Mouse (Mus musculus): ENCODE data around the gene Cbfa2t2.

Cbfa2t2 gene

DNA sequence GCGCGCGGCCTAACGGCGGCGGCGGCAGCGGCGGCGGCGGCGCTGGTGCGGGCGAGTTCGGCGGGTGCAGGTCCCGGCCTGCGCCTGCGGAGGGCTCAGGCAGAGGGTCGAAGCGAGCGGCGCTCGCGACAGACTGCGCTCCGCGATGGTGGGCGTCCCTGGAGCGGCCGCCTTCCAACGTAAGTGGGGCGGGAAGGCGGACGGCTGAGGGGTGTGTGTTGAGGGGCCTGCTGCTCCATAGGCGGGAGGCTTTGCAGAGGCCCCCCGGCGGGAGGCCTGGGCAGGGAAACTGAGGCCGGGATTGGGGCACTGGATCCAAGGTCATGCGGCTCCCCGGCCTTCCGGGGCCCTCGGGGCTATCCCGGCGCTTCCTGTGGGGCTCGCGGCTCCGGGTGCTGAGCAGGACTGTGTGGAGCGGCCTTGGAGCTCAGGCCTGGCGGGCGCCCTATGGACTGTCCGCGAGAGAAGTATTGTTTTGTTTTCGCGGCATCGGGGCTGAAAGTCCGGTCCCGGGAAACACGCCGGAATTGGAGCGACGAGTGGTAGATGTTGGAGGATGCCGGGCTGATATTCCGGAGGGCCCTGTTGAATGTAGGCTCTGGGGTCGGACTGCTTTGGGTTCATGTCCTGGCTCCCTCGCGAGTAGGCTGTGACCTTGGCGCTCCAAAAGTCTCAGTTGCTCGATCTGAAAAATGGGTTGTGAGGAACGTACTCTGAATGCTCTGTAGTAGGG, at the start of gene Cbfa2t2:
TSS of gene Cbfa2t2 (plus strand) at position 24 of the 733 bp plus-strand sequence.
- in situ Hi-C loops (cut with MboI, MseI) = no loop called here

DNA sequence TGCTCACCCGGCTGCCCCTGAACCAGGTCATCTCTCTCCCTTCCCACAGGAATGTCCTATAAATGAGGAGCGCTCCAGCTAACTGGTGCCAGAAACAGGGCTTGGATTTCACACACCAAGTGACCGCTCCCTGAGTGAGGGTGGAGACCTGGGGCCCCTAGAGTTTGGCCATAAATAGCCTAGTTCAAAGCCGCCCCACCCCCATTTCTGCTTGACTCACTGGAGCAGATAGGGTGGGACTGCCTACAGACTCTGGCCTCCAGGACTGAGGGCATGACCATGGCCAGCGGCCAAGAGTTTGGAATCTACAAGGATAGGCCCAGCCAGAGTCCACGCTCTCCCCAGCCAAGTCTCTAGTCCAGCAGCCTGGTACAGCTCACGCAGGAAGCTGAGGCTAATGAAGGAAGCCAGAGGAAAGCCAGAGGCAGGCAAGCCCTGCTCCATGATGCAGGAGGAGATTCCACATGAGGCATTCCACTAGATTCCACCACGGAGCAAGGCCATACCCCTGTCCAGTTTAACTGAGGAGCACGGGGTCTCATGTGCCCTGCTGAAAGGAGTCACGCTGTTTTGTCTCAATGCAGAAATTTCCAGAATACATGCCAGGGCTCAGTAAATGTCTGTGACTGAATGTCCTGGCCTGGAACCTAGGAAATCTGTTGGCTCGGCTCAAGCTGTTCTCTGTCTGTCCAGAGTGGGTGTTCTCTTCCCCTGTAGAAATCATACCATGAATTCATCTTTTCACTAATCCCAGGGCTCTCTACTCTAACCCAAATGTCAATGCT, 45.9 kb upstream of the Cbfa2t2 start:
- in situ Hi-C loops (cut with MboI, MseI) = no loop called here

DNA sequence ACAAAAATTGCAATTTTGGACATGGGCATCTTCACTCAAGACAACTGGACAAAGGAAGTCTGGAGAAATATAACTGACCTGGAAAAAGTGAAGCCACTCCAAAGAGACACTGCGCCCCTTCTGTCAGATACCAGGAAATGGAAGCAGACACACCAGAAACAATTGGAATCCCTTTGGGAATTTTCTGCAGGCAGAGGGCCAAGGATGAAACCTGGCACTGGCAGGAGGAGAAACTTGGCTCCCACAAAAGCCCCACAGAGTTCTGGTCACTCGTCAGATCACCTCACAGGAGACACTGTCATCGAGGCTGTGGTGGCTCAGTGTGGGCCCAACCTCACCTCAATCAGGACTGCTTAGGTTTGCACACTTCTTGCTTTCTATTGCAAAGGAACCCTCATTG, 41.7 kb upstream of the Cbfa2t2 start:
- in situ Hi-C loops (cut with MboI, MseI) = no loop called here

DNA sequence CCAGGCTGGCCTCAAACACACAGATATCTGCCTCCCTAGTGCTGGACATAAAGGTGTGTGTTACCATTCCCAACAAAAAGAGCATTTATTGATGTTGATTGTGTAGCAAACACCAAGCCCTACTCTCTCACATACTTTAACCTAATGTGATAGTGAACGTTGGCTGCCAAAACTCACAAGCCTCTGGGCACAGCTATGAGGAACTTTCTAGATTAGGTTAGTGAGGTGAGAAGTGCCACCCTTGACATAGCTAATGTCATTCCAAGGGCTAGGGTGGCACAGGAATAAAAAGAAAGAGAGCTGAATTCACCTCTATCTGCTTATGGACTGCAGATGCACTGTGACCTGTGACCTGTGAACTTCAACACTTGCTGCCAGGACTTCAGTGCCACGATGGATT, 39.8 kb upstream of the Cbfa2t2 start:
- in situ Hi-C loops (cut with MboI, MseI) = no loop called here

DNA sequence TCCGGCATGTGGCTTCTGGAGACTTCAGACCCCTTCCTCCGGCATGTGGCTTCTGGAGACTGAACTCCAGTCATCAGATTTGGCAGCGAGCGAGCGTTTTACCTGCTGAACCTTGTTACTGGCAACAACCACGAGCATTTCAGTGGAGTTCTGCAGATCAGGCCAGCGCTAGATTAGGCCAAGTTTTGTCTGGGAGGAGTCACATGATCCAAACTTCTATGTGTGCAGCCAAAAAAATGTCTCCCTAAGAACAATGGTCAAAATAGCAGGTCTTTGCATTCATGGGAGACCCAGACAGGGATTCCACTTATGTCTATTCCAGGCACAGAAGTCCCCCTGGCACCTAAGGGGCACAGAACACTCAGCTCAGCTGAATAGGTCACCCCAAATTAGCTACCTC, 38.0 kb upstream of the Cbfa2t2 start:
- in situ Hi-C loops (cut with MboI, MseI) = no loop called here

DNA sequence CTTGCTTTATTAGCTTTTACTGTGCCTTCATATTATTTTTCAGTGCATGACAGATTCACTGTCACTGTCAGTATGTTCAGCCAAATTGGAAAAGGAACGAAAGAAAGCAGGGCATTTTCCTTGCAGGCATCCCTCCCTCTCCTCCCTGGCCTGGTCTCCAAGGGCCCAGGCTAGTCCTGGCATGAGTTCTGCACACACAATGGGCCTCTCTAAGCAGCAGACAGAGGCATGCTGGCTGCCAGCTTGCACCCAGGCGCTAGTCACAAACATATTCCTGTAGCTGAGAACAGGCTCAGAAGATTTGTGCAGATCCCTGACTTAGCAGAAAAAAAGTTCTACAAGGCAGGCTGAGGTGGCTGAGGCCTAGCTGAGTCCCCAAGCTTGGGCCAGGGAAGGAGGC, 37.0 kb upstream of the Cbfa2t2 start:
- in situ Hi-C loops (cut with MboI, MseI) = no loop called here

DNA sequence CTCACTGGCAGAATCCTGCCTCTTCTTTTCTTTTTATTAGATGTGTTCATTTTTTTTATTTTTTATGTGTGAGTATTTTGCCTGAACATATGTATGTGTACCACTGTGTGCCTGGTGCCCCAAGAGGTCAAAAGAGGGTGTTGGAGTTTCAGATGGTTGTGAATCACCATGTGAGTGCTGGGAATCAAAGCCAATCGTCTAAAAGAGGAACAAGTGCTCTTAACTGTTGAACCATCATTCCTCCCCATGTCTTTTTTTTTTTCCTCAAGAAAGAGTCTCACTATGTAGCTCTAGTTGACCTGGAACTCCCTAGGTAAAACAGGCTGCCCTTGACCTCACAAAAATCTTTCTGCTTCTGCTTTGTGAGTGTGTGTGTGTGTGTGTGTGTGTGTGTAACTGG, 34.3 kb upstream of the Cbfa2t2 start:
- in situ Hi-C loops (cut with MboI, MseI) = loop anchor here (25.0 kb wide), 1 partner anchor 135 kb away; the partner anchor contains the start of gene 1700003F12Rik

DNA sequence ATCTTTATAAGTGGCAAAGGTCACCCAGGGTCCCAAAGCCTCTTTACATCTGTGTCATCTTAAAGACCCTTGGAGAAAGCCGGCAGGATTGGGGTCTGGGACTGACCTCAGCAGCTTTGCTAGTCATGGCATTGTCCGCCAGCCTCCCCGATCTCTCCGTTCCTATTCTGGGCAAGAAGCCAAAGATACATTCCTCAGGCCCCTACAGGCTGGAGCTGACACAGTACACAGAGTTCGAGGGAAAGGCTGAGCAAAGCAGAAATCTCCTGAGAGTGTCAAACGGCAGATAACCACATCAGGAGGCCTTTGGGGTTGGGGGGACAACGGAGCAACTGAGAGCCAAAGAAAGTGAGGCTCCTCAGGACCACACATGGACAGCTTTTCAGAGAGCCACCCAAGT, 33.5 kb upstream of the Cbfa2t2 start:
- in situ Hi-C loops (cut with MboI, MseI) = loop anchor here (25.0 kb wide), 1 partner anchor 134 kb away; the partner anchor contains the start of gene 1700003F12Rik

DNA sequence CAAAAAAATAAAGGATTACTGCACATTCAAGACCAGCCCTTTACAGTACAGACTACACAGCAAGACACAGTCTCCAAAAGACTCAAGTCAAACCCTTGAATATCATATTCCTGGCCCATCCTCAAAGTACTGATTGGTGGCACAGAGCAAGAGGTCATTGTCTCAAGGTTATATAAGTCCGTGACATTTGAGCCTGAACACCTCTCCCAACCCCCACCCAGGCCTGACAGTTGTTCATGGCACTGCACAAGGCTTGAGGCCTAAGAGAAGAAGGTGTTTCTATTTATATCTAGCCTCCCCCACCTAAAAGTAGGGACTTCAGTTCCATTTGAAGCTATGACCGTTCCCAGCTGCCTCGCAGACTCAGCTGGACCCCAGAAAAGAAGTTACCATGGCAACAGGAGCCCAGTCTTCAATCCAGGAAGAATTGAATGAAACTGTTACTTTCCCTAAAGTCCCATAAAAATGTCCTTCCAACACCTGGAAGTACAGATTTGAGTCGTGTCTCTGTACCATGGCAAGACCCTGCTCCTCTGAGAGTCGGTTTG, 30.8 kb upstream of the Cbfa2t2 start:
- in situ Hi-C loops (cut with MboI, MseI) = loop anchor here (25.0 kb wide), 1 partner anchor 132 kb away; the partner anchor contains the start of gene 1700003F12Rik

DNA sequence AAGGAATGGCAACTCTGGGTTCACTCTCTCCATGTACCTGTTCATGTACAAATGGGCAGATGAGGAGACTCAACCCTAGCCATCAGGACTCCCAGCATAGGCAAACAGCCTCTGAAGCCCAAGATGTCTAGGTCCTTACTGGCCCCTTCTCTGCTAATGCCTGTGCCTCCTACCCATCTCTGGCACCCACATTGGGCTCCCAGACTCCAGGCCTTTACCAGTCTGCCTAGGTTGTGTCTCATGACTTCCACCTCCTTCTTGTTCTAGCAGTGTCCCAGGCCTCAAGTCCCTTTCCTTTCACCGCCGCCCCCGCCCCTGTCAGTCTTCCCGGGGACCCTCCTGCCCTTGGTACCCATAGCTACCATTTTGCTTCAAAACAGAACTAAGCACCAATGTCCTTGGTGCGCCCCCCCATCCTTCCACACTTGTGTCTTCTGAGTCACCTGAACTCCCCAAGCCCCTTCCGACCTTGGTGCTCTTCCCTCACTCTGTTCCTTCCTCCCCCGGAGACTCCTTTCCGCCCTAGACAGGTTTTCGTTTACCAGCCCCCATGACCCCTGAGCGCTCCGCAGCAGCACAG, 29.1 kb upstream of the Cbfa2t2 start:
- in situ Hi-C loops (cut with MboI, MseI) = loop anchor here (25.0 kb wide), 1 partner anchor 130 kb away; the partner anchor contains the start of gene 1700003F12Rik

DNA sequence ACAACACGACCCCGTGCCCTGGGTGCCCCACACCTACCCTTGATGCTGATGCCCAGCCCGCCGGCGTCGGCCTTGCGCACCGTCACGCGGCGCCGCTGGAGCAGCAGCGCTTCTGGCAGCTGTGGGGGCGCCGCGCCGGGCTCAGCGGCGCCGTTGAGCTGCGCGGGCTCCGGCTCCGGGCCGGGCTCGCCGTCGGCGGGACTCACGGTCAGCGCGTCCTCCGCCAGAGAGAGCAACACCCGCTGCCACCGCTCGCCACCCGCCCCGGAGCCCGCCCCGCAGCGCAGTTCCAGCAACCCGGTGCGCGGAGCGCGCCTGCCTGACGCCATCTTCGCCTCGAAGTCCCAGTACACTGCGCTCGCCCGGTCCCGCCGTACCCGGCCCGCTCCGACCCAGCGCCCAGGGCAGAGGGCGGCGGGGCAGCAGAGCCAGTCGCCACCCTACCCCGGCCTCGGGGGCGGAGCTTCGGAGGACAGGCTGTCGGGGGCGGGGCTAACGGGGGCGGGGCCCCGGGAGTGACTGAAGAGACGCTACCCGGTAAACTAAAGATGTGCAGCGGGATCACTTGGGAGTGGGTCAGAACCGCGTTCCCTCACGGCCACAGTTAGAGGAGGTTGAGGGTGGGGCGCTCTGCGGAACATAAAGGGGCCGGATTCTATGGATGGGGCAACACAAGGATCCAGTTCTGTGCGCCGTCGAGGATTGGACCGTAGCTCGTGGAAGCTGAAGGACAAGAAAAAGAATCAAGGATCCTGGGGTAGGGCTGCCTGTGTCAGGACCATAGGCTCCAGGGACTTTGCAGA, 28.4 kb upstream of the Cbfa2t2 start, which contains the start of gene Snta1:
TSS of gene Snta1 (minus strand) at position 457 of the 803 bp plus-strand sequence.
- in situ Hi-C loops (cut with MboI, MseI) = loop anchor here (25.0 kb wide), 1 partner anchor 129 kb away; the partner anchor contains the start of gene 1700003F12Rik

DNA sequence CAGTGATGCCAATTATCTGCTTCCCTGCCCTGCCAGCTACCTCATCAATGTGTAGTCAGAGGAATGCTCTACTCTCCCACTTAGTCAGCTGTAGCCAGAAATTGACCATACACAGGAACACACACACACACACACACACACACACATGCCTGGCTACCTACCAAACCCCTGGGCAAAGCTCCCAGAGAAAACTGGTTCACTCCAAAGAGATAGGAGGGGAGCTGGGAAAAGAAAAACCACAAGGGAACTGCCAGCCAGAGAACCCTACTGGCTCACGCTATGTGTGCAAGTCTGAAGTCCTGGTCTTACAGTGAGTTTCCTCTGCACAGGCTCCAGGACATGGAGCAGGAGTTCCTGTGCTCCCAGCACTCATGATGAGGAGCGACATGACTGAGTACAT, 25.9 kb upstream of the Cbfa2t2 start:
- in situ Hi-C loops (cut with MboI, MseI) = loop anchor here (25.0 kb wide), 1 partner anchor 127 kb away; the partner anchor contains the start of gene 1700003F12Rik

DNA sequence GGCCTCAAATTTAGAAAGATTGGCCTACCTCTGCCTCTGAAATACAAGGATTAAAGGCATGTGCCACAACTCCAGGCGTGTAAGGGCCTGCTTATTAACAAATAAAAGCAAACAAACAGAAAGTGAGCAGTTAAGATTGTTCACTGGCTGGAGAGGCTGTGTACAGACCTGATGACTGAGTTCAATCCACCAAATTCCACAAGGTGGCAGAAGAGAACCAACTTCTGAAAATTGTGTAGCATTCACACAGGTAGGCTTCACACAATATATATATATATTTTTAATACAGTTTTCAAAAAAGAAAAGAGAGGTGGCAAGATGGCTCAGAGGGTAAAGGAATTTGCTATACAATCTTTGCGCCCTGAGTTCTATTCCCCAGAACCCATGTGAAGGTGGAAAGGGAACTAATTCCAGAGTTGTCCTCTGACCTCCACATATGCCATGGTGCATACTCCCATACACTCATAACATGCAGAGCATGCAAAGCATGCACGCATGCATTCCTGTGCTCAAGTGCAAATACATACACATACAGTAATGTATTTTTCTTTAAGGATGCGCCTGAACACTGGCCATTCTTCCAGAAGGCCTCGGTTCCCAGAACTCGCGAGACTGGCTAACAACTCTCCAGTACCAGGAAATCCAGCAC, 24.1 kb upstream of the Cbfa2t2 start:
- in situ Hi-C loops (cut with MboI, MseI) = loop anchor here (25.0 kb wide), 1 partner anchor 125 kb away; the partner anchor contains the start of gene 1700003F12Rik

DNA sequence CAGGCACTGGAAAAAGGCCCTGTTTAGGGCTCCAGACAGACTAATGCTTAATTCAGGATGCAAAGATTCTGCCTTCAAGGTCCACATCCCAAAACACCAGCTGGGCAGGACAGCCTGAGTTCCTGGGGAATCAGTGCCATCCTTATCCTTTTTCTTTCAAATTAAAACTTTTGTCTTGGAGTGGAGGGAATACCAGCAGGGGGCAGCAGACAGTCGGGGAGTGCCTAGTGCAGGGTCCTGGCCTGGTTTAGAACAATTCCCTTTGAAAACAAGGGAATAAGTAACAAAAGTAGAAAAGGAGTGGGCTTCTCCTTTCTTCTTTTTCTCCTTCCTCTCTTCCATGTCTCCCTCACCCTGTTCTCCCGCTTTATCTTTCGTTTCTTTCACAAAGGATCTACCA, 19.2 kb upstream of the Cbfa2t2 start:
- in situ Hi-C loops (cut with MboI, MseI) = loop anchor here (25.0 kb wide), 1 partner anchor 120 kb away; the partner anchor contains the start of gene 1700003F12Rik

DNA sequence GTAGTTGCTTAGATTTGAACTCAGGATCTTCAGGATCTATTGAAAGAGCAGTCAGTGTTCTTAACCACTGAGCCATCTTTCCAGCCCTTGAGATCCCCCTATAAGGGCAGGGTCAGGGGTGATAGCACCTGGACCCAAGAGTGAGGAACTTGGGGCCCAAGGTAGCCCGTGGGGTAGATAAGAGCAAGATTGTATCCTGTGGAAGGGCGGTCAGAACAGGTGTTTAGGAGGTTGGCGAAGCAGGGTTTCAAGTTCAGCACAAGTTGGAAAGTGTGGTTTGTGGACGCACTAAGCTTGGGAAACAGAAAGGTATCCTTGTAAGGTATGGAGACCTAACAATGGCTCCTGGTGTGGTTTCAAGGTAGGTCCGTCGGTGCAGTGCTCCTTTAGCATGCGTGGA, 18.3 kb upstream of the Cbfa2t2 start:
- in situ Hi-C loops (cut with MboI, MseI) = loop anchor here (25.0 kb wide), 1 partner anchor 119 kb away; the partner anchor contains the start of gene 1700003F12Rik

DNA sequence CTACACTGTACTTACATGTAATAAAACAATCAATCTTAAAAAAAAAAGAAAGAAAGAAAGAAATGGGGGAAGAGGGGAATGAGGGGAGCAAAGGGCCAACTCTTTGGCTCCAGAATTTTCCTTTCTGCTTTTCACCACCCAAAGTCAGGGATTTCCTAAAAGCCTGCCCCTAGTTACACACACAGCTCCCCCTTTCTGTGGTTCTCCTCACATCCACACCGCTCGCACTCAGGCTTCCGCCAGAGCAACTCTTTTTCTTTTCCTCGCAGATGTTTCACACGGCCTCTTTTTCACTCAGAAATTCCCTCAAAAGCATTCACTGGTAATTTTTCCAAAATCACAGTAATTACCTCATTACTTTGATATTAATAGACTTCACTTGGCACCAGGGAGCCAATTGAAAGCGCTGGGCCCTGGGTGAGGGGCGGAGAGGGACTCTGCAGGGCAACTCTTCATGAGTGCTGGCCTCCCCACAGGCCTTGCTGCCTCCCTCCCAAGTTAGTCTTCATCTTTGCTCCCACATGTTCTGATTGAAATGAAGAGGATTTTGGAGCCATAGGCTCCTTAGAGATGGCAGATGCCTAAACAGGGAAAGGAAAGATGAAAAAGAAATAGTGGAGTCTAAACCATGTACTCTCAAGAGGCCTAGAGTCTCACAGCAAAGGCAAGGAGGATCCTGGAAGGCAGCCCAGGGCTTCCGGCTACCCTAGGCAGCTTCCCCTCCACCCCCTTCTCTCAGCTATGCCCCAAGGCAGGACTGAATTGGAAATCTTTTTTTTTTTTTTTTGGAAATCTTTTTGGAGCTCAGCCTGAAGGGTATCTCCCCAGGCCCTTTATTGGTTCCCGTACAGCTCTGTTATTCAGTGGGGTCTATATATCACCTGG, 16.4 kb upstream of the Cbfa2t2 start:
- in situ Hi-C loops (cut with MboI, MseI) = loop anchor here (25.0 kb wide), 1 partner anchor 117 kb away; the partner anchor contains the start of gene 1700003F12Rik

DNA sequence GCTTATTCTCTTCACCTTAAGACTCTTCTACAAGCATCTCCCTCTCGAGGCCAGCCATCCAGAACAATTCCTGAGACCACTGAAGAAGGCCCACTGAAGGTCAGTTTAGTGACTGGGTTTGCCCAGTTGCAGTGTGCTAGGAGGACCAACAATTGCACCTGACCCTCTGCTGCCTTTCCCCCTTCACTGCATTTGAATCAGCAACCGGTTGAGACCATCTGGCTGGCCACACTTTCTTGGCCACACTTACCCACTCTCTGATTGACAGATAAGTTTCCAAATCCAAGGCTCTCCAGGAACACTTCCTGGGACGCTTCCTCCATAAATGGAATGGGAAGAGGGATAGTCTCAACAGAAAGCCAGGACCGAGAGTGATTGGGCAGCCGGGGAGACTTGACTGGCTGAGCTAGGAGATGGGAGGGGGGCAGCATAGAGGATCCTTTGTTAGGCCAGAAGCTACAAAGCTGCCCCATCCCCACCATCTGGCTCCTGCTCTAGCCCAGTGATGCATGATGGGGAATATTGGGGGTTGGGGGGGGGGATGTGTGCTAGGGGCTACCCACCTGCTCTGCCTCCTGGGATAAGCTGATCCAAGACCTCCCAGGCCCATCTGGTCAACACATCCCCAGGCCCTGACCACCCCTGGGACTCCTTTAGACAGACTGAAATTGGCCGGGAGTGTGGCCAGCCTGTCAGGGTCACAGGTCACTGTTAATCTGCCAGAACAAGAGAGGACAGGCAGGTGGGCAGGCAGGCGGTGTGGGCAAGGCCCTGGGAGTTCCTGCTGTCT, 15.1 kb upstream of the Cbfa2t2 start:
- in situ Hi-C loops (cut with MboI, MseI) = loop anchor here (25.0 kb wide), 1 partner anchor 116 kb away; the partner anchor contains the start of gene 1700003F12Rik

DNA sequence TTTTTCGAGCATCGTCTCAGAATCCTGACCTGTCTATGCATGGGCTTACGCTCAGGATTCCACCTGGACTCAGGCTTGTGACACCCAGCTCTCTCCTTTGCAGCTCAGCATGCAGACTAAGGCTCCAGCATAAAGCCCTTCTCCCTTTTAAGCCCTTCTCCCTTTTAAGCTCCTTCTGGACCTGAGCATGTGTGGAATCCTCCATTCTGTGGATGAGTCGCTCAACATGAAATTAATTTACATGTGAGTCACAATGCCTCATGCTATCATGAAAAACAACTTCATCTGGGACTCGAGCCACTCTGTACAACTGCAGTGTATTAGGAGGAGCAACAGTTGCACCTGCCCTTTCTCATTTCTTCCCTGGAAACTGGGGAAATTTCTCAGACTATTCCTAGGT, 14.1 kb upstream of the Cbfa2t2 start:
- in situ Hi-C loops (cut with MboI, MseI) = loop anchor here (25.0 kb wide), 1 partner anchor 115 kb away; the partner anchor contains the start of gene 1700003F12Rik
